Mouse (Mus musculus): ENCODE data around the gene Dscaml1.

DNA sequence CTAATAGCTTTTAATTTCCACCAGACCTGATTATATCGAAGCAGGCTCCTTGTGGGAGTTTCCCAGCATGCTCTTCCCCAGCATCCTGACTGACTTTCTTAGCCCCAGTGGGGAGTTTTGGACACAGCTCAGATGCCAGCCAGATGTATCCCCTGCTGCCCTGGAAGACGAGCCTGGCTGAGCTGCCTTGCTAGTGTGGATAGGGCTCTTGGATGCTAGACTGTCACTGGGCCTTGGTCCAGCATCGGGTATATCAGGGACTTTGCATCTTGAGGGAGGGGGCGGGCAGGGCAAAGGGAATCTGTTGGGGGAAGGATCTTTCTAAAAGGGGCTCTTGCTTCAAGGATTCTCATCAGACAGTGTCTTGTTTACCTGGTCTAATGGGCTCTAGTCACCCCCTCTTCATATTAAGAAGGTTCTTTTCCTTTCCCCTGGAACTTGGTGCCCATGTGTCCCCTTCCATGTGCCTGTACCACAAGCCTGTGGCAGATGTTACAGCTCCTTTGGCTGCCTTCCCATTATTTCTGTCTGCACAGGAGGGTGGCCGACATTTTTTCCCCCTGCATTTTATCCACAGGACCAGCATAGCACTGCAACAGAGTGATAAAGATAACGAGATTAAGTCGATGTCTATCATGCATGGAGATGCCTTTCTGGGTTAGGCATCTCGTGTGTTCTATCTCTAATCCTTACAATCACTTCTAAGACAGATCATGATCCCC lies 28.6 kb downstream of the Dscaml1 start:
- TF ChIP-seq CTCF (IDR thresholded peaks at IDR 0.05; ENCODE audit: extremely low read depth, insufficient read depth, insufficient read length, insufficient replicate concordance), result no peak
- no peak for TF ChIP-seq POLR2A (IDR thresholded peaks at IDR 0.05; ENCODE audit: low read depth, low read length)
